Mouse (Mus musculus) CD4-positive, CD25-positive, alpha-beta regulatory T cell, adult 2 months (primary cell): Measurements from ENCODE around the gene Psma1.

Experiments used
- DNase-seq: peaks from one replicate; pipeline ENCODE4 v3.0.0-alpha.2; 2012; ENCODE audit warnings: low read depth, low spot score

Gene Psma1

DNA sequence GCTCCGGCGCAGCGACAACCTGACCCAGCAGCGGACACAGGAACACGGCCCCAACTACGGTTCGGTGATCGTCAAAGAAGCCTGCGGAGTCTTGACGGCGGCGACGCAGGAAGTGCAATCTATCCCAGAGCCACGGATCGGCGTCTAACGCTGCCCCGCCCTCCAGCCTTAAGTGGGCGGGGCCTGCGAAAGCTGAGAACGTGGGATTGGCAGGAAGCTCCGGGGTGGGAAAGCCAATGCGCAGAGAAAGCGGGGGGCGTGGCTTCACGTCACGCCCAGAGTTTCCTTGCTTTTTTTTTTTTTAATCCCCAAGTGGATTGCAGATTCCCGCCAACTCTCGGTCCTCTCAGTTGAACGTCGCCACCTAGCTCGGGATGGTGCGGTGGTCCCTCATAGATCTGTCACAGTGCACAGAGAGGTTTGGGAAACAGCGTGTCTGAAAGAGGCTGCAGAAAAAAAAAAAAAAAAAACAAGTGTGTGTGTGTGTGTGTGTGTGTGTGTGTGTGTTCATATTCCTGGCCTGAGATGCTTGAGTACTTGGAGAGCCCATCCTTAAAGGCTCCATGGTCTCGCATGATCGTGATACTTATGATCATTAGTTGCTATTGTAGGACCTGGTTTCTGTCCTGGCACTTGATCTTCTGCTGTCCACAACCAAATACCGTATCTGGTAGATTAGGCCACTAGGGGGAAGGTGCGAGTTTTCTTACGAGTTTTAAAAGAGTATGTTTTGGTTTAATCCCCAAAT lies at the start of gene Psma1:
Gene Psma1, minus strand, starts transcription at position 114 of the 748 bp plus-strand sequence.
- DNase-seq = peak; percentile 99

DNA sequence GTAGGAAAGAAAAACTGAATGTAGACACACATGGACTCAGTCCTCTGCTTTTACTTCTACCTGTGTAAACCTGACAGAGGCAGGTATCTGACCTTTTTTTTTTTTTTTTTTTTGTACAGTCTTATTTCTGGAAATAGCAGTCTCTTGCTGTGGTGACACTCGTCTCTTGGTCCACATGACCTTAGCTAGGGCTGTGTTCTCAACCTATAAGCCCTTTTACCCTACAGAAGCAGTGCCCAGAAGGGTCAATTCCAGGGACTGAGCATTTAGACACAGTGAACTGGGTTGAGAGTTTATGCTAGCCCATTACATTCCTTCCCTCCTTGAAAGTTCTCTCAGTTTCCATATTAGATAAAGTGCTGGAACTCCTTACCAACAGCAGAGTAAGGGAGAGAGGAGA lies 47.6 kb upstream of the Psma1 start:
- no peak for DNase-seq

DNA sequence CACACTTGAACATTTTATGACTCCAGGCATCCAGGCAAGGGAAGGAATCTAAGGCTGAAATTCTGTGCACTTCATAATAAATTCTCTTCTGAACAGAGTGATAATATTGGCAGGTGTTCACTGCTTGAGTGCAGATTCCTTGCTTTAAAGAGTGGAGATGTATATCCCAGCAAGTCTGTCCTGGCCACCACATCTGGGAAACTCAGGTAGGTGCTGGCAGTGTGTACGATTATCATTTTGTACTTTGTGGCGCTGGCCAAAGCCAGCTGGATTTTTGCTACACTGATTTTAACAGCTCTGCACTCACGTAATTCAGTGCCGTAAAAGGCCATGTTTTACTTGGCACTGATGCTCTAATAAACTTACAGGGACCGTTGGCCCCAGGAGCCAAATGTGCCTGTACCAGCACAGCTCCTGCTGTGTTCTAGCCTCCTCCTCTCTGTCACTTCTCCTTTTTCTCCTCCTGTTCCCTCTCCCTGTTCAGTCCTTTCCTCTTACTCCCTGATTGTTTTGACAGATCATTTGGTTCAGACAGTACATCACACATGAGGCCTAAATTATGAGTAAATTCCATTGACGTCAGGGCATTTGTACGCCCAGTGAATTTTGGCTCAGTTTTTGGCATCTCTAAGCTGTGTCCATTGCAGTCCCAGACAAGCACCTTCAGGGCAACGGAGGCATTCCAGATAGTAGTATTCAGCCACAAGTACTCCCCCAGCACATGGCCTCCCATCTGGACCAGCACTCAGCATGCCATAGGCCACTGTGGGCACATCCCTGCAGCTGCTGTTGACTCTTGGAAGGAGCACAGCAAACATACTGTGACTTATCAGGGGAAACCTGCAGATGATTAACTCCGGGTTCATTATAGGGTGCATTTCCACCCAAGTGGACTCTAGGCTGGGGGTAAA lies 46.9 kb upstream of the Psma1 start:
- DNase-seq = no peak

DNA sequence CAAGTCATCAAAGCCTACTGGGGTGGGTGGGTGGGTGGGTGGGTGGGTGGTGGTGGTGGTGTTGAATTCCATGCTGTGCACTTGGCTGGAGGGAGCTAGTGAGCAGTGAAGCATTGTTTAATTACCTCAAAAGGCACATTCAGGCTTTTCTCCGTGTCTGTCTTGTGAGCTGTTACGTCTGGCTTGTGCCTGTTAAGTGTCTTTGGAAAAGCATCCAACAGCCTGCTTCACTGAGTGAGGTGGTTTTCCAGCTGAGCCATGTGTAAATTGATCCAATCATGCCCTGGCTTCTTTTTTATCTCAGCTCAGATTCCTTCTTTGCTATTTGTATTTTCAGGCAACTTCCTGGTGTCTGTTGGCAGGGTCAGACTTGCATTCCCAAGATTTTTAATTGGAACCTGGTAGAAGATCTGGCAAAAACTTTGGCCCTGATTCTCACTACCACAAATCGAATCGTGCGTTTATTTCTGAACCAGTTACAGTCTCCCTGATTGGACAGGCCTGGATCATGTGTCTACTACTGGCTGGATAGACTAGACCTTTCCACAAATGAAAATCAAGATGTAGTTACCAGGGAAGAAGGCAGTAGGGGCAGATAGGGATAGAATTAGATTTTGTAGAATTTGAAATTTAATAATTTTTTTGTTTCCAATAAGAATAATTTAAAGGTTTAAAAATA lies 45.9 kb upstream of the Psma1 start:
- no peak for DNase-seq

DNA sequence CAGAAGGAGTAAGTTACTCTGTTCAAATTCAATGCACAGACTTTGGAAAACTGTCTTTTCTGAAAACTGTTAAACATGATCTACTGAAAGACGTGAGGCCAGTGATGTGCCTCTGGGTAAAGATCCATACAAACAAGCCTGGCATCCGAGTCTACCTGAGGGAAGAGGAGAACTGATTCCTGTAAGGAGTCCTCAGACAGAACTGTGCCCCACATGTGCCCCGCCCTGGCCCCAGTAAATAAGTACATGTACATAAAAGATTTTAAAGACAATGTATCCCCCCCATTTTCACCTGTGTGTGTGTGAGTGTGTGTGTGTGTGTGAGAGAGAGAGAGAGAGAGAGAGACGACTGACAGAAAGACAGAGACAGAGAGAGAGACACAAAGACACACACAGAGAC lies 42.0 kb upstream of the Psma1 start:
- peak; percentile 30 for DNase-seq

DNA sequence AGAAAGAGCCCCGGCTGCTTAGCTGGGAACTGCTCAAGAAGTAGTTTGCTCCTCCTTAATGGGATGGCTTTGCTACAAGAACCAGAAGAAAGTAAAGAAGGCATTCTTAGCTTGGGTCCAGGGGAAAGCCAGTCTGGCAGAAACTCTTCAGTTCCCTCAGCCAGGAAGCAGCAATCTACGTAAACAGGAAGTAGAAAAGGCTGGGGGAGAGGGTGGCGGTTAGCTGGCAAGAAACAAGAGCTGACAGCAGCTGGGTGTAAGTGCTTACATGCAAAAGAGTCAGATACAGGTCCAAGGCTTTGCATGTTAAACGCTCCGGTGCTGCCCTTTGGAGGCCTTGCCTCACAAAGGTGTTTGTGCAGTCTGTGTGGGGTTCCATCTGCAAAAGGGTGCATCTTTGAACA lies 41.5 kb upstream of the Psma1 start:
- peak; percentile 84 for DNase-seq

DNA sequence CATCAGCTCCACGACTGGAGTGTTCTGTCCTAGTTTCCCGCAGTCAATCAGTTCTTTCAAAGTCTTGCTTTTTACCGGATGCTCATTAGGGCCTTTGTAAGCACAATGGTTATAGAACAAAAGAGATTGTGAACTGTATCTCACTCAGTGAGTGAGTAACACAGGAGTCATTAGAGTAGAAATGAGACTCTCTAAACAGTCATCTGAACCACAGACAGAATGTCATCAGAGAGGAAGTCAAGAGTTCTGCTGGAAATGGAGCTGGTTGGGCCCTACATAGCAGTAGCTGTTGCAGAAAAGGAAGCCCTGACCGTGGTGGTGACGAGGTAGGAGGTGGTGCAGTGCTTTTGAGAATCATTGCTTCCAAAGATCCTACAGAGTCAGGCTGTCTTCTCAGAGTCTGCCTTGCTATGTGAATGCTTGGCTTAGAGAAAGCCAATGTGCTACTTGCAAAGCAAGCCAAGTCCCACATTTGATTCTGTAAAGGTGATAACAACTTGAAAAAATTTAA lies 40.5 kb upstream of the Psma1 start:
- peak; percentile 55 for DNase-seq

DNA sequence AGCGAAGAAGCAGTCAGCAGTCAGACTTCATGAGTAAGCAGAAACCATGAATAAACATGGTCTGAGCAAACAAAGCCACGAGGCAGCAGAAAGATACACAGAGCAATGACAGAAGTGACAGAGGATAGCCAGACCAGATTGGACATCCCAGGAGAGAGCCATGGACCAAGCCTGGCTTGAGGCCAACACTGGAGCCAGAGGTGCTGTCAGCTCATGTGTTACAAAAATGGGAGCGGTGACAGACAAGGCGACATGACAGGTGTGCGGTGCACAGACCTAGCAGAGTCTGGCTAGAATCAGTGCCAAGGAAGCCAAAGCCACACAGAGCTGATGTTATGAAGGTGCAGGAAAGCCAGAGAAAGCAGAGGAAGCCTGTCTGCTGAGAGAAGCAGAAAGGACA lies 35.3 kb upstream of the Psma1 start:
- no peak for DNase-seq

DNA sequence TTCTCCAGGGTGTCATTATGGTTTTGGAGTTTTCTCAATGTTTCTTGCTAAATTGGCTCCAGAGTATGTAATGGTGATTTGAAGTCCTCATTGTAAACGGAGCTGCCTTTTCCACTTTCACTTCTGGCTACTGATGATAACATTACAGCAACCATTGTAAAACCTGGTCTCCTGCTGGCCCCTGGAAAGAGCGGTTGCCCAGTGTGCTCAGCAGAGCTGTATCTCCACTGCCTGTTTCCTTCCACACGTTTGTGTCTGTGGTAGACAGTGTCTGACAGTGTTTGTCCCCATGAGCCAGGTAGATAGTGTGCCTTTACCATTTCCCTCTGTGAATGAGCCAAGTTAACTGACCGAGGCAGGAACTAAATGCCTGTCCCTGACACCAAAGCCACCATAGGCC lies 33.1 kb upstream of the Psma1 start:
- DNase-seq = no peak

DNA sequence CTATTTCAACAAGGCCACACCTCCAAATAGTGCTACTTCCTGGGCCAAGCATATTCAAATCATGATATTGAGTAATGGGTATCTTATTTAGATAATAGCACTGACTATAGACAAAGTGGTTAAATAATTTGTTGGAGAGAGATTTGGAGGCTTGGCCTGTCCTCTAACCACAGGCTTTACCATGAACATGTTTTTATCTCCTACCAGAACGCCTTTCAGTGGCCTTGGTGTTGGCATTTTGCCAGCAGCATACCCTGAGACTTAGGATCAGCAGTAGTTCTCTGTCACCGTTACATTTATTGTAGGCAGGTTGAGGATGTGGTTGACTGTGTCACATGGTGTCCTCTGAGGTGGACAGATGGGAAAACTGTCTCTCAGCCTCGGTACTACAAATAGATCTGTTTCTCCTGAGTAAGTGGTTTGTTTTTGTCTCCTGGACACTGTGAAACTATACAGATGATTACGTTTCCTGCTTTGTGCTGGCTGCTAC lies 25.4 kb upstream of the Psma1 start:
- DNase-seq = peak; percentile 65

DNA sequence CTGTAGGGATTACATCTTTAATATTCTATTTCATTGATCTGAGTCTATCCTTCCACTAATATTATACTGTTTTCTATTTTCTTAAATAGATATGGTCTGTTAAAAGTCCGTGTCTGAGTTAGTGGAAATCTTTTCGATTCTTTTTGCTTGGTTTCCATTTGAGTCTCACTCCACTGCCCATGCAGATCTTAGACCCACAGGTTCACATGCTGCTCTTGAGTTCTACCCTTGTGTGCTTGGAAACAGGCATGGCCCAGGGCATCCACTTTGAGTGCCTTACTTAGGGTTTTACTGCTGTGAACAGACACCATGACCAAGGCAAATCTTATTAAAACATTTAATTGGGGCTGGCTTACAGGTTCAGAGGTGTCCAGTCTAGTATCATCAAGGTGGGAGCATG lies 24.9 kb upstream of the Psma1 start:
- no peak for DNase-seq

DNA sequence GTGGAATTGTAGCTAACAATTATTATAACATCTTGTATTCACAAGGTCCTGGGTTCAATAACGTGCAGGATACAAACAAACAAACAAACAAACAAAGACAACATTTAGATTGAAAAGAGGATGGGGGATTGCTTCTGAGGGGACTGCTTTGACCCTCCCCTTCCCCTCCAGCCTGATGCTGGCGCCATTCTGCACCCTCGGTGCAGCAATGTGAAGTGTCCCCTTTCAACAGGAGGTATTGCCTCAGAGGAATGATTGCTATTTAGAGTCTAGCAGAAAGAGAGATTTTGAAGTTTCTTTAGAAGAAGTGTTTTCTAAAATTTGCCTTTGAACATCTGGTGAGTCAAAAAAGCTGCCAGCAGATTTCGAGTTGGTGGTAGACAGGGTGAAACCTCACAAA lies 23.3 kb upstream of the Psma1 start:
- no peak for DNase-seq

DNA sequence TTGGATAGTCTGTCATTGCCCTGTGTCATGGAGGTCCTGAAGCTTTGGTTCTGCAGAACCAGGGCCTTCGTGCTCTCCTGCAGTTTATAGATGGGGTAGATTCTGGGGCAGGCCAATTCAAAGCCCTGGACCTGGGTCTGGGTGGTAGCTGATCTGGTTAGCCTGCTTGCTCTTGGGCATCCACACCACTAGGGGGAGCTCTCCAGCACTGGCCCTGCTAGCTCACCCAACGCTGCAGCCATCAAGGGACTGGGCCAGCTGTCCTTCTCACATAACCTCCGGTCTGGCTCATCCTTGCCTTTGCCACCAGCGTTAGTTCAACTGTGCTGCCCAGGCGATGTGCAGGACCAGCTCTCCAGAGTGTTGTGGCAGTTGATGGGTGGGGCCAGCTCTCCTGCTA lies 18.8 kb upstream of the Psma1 start:
- peak; percentile 32 for DNase-seq

DNA sequence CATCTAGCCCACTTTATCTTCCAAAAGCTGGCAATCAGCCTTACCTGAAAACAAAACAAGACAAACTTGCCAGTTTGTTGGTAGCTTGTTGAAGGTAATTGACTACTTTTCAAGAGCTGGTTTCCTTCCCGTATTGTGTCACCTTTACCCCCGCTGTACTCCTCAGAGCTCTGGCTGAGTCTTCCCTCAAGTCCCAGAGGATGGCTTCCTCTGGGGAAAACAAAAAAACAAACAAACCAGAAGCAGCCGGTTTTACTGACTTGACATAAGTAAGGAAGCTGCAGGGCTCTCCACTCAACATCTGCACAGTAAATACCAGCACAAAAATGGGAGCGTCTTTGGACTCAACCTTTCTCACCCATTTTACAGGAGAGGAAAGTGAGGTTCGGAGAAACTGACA lies 18.0 kb upstream of the Psma1 start:
- no peak for DNase-seq

DNA sequence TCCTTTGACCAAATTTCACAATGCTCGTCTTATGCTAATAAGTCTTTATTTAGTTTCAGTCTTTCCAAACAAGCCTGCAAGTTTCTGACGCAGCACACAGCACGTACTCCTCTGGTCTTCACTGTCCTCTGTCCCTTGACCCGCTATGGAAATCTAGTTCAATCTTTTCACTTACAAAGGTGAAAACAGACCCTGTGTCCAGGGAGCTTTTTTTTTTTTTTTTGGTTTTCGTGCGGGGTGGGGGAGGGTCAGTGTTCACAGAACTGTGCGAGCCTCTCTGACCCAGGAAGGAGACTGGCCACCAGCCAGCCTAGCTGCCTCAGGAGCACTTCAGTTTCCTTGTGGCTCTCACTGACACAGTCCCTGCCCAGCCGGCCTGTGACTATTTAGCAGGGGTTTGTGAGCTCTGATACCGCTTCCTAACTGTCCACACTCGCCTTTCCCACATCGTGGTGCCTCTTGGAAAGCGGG lies 16.6 kb upstream of the Psma1 start:
- no peak for DNase-seq

DNA sequence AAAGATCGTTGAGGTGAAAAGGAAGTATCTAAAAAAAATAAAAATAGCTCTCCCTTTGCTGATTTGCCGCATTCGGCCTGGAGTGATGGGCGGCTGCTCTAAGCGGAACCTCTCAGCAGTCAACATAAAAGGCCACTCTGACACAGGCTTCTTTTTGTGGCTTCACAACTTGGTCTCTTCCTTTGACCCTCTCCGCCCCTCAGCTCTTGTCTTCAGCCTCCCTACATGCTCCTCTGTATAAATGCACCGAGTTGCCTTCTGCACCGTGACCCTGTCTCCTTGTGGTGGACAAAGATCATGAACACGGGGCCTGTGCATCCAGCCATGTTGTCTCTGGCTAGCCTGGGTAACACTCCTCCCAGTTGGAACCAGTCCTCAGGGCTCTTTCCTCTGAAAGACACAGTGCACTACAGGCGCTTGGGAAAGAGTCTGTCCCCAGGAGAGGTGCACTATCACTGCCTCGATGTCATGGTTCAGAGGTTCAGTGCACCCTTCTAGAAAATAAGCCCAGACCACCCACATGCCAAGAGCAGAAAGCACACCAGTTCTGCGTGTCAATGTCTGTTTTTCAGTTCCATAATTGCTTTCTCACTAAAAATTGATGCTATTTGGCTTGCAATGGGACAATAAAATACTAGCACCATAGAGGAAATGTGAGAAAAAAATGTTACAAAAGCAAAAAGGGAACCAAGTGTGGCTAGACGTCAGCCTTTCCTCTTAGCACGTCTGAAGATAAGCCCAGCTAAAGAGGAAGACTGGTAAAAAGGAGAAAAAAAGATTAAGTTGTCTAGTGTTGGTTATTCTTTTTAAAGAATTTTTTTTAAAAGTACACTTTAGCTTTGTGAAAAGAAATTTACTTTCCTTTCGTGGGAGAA lies 15.8 kb upstream of the Psma1 start:
- peak; percentile 40 for DNase-seq

DNA sequence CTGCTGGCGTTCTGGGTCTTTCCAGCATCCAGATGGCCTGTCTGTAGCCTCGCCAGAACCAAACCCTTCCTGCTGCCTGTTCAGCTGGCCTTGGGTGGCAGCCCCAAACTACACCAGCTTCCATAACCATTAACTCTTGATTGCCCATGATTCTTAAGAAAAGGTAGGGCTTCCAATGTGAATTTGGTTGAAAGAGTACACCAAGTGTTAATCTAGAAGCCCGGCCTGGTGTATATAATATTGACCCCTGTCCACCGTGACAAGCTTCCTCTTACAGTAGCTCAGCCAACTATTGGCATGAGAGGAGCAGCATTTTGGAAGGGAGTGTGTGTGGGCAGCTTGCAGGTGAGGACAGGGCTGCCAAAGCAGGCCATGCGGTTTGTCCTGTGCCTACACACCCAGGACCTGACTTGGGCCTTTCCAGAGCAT lies 14.2 kb upstream of the Psma1 start:
- no peak for DNase-seq

DNA sequence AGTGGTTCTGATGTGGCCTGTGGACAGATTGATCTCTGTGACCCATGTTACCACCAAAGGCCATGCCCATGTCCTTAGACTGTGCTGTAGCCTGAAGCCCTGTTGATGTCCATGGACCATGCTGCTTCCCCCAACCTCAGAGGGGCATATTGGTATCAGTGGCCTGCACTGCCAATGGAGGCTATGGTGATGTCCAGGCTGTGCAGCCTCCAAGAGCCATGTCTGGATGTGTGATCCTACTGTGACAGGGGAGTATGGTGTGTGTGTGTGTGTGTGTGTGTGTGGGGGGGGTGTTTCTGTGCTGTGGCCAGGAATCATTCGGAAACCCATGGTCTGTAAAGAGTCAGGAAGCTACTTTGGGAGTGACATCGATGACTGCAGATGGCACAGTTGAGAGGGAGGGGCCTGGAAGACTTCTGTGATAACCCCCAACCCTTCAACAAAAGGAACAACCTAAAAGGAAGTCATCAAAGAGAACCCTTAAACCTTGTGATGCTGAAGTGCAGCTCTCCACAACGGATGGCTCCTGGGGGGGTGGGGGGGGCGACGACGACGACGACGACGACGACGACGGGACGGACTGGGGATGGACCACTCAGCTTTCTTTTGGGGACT lies 8.5 kb upstream of the Psma1 start:
- DNase-seq = peak; percentile 10

DNA sequence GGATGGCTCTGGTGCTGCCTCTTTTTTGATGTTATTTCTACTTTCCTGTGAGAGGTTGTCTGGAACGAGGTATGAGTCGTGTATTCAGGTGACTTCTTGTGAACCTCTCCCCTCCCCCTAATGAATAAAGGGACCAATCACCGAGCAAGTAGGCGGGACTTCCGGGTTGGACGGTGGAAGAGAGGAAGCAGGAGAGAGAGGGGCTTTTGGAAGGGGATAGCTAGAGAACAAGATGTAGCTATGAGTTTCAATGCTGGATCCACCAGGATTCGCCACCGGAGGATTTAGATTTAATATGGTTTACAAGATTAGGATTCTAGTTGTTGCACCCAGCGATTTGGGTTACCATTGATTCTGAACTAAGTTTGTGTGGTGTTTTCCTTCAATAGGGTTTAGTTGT lies 7.1 kb upstream of the Psma1 start:
- DNase-seq = no peak

DNA sequence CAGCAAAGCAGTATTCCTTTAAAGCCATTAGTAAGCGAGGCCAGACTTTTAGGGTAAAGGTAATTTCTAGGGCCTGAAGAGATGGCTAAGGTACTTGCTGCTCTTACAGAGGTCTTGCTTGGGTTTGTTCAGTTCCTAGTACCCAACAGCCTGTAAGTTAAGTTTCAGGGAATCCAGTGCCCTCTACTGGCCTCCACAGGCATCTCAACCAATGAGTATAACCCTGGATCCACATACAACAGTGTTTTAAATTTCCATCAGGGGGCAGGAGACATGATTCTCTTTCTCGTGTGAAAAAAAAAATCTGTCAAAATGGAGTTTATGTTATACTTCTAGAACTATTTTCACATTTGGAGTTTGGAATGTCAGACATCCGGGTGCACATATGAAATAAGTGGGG lies 5.8 kb upstream of the Psma1 start:
- peak; percentile 83 for DNase-seq
